In the genomic region with DNA sequence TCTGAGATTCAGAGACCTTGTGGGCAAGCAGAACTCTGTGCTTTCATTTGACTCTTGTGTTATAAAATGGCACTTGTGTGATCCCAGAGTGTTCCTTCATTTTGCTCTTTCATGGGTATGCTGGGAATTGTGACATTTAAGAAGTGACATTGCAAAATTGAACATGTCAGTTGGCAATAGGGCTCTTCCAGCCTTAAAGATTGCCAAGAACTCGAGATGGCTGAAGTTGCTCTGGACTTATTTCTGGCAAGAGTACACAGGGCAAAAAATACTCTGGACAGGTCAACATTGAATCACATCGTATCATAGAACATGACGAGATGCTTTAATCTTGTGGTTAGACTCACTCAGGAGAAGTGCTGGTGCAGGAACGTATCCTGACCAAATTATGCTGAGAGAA, we compare ENCODE assay signal across 24 mouse cellular contexts. TPM values are rescaled to one million over a fixed set of nuclear protein-coding genes. Genes with fewer than 3 reads are reported as not detected.
"Had no signal": no experiment of that assay in that cellular context is flagged by ENCODE, and none has a peak within 500 bp of the region (broad histone marks: within the 10 kb centered on the region; RNA-seq: fewer than 3 reads in every experiment).

No protein-coding gene starts in this region.

- H3K4me1 ChIP-seq: heart, embryonic 10.5 days; hindbrain, embryonic 13.5 days; hindbrain, embryonic 15.5 days; intestine, embryonic 15.5 days; limb, embryonic 13.5 days; limb, embryonic 15.5 days had no signal

- H3K4me2 ChIP-seq: heart, embryonic 12.5 days; hindbrain, embryonic 13.5 days; hindbrain, embryonic 15.5 days; intestine, embryonic 15.5 days; limb, embryonic 13.5 days; limb, embryonic 15.5 days; liver, embryonic 11.5 days had no signal

- H3K9me3 ChIP-seq: heart, embryonic 10.5 days; heart, embryonic 12.5 days; hindbrain, embryonic 13.5 days; hindbrain, embryonic 15.5 days; intestine, embryonic 15.5 days; limb, embryonic 13.5 days; limb, embryonic 15.5 days had no signal

- H3K36me3 ChIP-seq: heart, embryonic 10.5 days; heart, embryonic 12.5 days; hindbrain, embryonic 13.5 days; hindbrain, embryonic 15.5 days; intestine, embryonic 15.5 days; limb, embryonic 13.5 days; limb, embryonic 15.5 days had no signal

- H3K9ac ChIP-seq: forebrain, postnatal 0 days; heart, embryonic 12.5 days; hindbrain, embryonic 13.5 days; hindbrain, embryonic 15.5 days; intestine, embryonic 15.5 days; limb, embryonic 13.5 days; limb, embryonic 15.5 days; liver, embryonic 14.5 days had no signal

- H3K27ac ChIP-seq: heart, embryonic 10.5 days; hindbrain, embryonic 13.5 days; hindbrain, embryonic 15.5 days; hindbrain, postnatal 0 days; intestine, embryonic 15.5 days; layer of hippocampus, adult 2 months; limb, embryonic 13.5 days; limb, embryonic 15.5 days; liver, embryonic 14.5 days had no signal

- H3K4me3 ChIP-seq: heart, embryonic 10.5 days; heart, embryonic 12.5 days; hindbrain, embryonic 13.5 days; hindbrain, embryonic 15.5 days; intestine, embryonic 15.5 days; layer of hippocampus, adult 2 months; limb, embryonic 13.5 days; limb, embryonic 15.5 days had no signal

- ATAC-seq: forebrain, postnatal 0 days; hindbrain, postnatal 0 days; intestine, embryonic 15.5 days; intestine, postnatal 0 days had no signal

- H3K27me3 ChIP-seq: heart, embryonic 12.5 days; hindbrain, embryonic 13.5 days; hindbrain, embryonic 15.5 days; intestine, embryonic 15.5 days; limb, embryonic 13.5 days; limb, embryonic 15.5 days had no signal

- DNase-seq: forebrain, postnatal 0 days; gastrocnemius, postnatal 14 days; gastrocnemius, postnatal 36 days; heart, adult 11 months; heart, postnatal 10 days; heart, postnatal 36 days; kidney, adult 18-20 months; kidney, adult 8-10 months; kidney, postnatal 10 days; kidney, postnatal 25 days; kidney, postnatal 4 days; left cerebral cortex, postnatal 4 days had no signal

RNA-seq across cellular contexts. Expression of gene Map7d3, which starts 48.8 kb away (rescaled TPM):
- total RNA-seq: hindbrain, postnatal 0 days had no signal
